Mouse (Mus musculus): Measurements from ENCODE around the gene Cyp2j8. TPM values are rescaled to one million over a fixed set of nuclear protein-coding genes. Genes with fewer than 3 reads are reported as not detected.
"Not testable (repeated sequence)": the region's sequence is repeated elsewhere in the genome, so short reads cannot be mapped to it uniquely, and the experiment has no call there.

Cyp2j8 gene
- total RNA-seq (2021), result not detected

DNA sequence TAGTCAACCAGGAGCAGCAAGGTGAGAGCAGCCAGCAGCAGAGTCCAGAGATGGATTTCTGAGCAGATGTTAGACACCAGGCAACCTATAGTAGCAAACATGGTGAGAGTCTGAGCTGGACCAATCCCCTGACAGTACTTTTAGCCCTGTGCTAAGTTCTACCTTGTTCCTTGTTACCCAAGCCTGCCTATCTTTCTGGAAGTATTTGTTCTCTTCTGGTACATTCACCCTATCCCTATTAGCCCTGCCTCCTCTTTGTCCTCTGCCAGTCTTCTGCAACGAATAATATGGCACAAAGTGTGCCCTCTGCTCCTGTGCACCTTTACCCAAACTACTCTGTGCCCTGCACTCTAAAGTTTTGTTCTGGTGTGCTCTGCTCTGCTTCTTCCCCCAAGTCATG is at the start of gene Cyp2j8:
Cyp2j8 (minus strand) TSS at position 101 of the 400 bp plus-strand sequence.
- DNase-seq (ENCODE audit: extremely low spot score in 1 of 2, low spot score in 1 of 2), result no peak

DNA sequence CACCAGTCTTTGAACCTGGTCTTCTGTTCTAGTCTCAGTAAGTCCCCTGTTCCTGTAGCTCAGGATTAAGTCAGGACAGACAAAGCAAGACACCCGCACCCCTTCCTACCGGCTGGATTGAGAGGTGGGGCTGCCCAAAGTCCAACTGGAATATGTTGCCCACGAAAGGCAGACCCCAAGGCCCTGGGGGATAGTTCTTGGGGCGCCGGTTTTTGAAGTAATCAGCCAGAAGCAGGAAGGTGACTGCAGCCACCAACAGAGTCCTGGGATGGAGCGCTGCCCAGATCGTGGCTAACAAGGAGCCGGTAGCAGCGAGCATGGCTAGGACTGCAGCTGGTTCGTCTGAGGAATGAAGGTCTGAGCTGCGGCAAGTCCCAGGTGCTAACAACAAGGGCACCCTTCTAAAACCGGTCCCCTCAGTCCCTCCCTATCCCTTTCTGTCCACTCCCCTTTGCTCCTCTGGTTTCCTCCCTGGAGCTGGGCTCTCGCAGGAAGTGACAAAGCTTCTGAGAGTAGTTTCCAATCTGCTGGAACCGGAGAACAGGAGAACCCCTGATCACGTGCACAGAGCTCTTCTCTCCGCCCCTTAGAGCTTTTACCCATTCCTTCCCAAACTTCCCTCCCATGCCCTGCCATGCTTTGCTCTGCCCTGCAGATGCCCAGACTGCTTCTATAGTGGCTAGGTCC is 46.1 kb upstream of the Cyp2j8 start, which contains the start of gene Cyp2j6:
Cyp2j6 (minus strand) TSS at position 529 of the 687 bp plus-strand sequence.
- DNase-seq (ENCODE audit: extremely low spot score in 1 of 2, low spot score in 1 of 2), result peak; percentile 17 to 31

DNA sequence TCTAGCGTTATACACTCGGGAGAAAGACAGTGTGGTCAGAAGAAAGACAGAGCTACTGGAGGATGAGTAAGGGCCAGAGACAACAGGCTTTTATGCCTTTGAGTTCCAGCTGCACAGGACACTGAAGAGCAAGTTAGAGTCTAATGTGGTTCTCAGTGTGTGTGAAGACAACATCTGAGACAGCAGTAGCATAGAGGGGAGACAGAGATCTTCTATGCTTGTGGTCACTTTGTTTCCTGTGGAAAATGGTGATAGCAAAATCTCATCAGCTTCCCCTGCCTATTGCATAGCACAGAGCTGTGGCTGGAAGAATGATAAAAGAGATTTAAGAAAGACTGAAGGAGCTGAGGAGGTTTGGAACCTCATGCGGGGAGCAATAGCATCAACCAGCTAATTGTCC is 44.4 kb upstream of the Cyp2j8 start:
- no peak for DNase-seq (ENCODE audit: extremely low spot score in 1 of 2, low spot score in 1 of 2)

DNA sequence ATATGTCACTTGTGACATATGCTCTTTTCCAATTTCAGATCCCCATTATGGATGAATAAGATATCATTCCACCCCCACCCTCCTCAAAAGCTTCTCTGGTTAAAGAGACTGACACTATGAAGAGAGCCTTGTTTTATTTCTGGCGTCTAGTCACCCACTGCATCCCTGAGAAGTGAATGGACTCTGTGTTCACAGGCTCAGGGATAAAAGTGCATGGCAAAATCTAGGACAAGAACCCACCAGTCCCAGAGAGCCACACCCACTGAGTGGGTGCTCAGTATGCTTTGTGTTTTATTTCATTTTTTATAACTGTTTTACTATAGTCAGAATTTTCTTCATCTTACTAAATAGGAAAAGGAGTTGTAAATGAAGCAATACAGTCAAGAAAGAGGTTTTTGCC is 38.8 kb upstream of the Cyp2j8 start:
- no peak for DNase-seq (ENCODE audit: extremely low spot score in 1 of 2, low spot score in 1 of 2)

DNA sequence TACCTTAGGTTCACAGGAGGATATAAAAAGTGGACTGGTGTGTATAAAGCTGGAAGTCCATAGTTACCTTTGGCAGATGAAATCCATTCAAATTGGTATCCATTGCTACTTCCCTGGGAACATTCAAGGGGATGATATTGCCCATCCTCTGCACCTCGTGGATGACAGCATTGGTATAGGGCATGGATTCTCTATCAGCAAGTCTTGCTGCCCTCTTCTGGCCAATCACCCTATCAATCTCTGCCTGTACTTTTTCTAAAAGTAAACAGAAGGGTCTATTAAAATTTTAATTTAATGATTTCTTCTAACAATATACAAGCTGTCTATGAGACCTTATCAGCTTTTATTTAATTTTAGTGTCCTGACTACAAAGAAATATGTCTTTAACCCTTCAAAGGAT is 18.6 kb upstream of the Cyp2j8 start:
- DNase-seq (ENCODE audit: extremely low spot score in 1 of 2, low spot score in 1 of 2), result peak in 1 of 2 experiments; percentile 12

DNA sequence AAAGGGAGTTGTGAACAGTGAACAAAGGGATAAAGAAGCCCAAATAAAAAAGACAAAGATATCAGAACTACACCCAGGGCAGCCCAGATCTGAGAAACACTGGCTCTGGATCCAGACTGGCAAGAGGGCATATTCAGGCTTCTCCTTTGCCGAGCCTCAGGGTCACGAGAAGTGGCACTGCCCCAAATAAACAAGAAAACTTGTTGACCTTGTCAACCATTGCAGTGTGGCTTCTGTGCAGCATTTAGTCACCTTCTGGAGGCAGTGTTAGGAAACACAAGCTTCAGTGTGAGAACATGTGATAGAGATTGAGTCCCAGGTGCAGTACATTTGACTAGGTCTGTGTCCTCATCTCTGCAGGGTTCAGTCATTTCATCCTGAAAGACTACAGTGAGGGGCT is 15.1 kb upstream of the Cyp2j8 start:
- DNase-seq (ENCODE audit: extremely low spot score in 1 of 2, low spot score in 1 of 2), result no peak

DNA sequence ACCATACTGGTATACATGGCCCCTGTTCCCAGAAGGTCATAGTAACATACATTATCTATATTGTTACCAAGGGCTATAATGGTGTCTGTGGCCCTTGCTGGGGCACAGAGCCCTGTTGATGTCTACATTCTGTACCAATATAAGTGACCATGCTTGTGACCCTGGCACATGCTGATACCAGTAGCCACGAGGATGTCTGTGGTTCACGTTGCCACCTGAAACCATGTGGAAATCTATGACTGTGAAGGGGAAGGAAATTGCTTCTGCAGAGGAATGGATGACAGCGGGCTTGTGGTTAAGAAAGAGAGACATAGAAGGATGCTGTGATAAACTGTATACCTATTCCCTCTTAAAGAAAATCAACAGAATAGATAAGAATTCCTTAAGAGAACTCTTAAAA is 2.9 kb upstream of the Cyp2j8 start:
- no peak for DNase-seq (ENCODE audit: extremely low spot score in 1 of 2, low spot score in 1 of 2)

DNA sequence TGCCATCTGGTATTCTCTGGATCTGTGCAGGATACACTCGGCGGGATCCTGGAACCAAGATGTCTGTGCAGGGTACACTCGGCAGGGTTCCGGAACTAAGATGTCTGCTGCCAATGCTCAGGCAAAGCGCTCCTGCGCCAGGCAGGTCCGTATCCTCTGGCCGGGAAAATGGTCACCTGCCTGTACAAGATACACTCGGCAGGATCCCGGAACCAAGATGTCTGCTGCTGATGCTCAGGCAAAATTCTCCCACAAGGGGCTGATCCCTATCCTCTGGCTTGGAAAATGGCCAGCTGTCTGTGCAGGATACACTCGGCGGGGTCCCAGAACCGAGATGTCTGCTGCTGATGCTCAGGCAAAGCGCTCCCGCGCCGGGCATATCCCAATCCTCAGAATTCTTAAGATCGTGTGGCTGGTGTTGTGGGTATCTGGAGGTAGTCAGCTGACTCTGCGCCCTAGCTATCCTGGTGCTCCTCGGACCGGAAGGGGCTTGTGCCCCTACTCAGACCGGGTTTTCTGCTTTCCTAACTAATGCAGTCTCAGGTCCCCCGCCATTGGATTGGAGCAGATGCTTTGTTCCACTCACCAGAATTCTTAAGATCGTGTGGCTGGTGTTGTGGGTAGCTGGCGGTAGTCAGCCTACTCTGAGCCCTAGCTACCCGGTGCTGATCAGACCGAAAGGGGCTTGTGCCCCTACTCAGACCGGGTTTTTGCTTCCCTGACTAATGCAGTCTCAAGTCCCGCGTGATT is 43.7 kb downstream of the Cyp2j8 start:
- not testable (repeated sequence) for DNase-seq (ENCODE audit: extremely low spot score in 1 of 2, low spot score in 1 of 2)

Other genes starting within 250 kb of the Cyp2j8 start
- not detected for gene Cyp2j11, start 158.7 kb downstream of the Cyp2j8 start, total RNA-seq (2021)
- 10 to 100 TPM; 16.2 to 16.4 TPM for gene Cyp2j6, start 46.3 kb upstream of the Cyp2j8 start, total RNA-seq (2021)
- 10 to 100 TPM; 28.7 to 32.8 TPM for gene Cyp2j9, start 84.2 kb upstream of the Cyp2j8 start, total RNA-seq (2021)
- not detected for gene Cyp2j5, start 156.8 kb upstream of the Cyp2j8 start, total RNA-seq (2021)